Mouse (Mus musculus) forebrain, postnatal 0 days (tissue): ENCODE measurements around the gene Gpsm3. TPM values are rescaled to one million over a fixed set of nuclear protein-coding genes. Genes with fewer than 3 reads are reported as not detected.

ENCODE experiments used
- ATAC-seq: fragments of 200-750 bp; cut with Nextera tagmentation; 2 replicates; pipeline ENCODE4 v1.8.0; 2017; ENCODE audit warnings: mild to moderate bottlenecking, moderate library complexity
- DNase-seq: peaks from one replicate; pipeline ENCODE4 v3.0.0-alpha.2; 2015
- H3K27ac ChIP-seq: fragments of 300-500 bp; sonication (generic); 2 replicates; pipeline ENCODE4 v1.5.1; 2014; ENCODE audit warnings: low read depth, mild to moderate bottlenecking, antibody characterized with exemption, low read length, moderate library complexity, mixed read lengths
- H3K27me3 ChIP-seq: fragments of 300-500 bp; sonication (generic); 2 replicates; pipeline ENCODE4 v1.6.1; 2014; ENCODE audit warnings: mild to moderate bottlenecking, low read length, mixed read lengths; ENCODE audit not compliant: insufficient read depth
- H3K36me3 ChIP-seq: fragments of 300-500 bp; sonication (generic); 2 replicates; pipeline ENCODE4 v1.6.1; 2014; ENCODE audit warnings: mild to moderate bottlenecking, moderate library complexity; ENCODE audit not compliant: insufficient read depth
- H3K4me1 ChIP-seq: fragments of 300-500 bp; sonication (generic); 2 replicates; pipeline ENCODE4 v1.6.1; 2014; ENCODE audit warnings: antibody characterized with exemption; ENCODE audit not compliant: insufficient read depth
- H3K4me2 ChIP-seq: fragments of 300-500 bp; sonication (generic); 2 replicates; pipeline ENCODE4 v1.6.1; 2014; ENCODE audit warnings: low read depth, mild to moderate bottlenecking, moderate library complexity
- H3K4me3 ChIP-seq: fragments of 300-500 bp; sonication (generic); 2 replicates; pipeline ENCODE4 v1.5.1; 2014; ENCODE audit warnings: low read depth, low read length, mixed read lengths
- H3K9ac ChIP-seq: fragments of 300-500 bp; sonication (generic); 2 replicates; pipeline ENCODE4 v1.6.1; 2014; ENCODE audit warnings: mild to moderate bottlenecking
- H3K9me3 ChIP-seq: fragments of 300-500 bp; sonication (generic); 2 replicates; pipeline ENCODE4 v1.6.1; 2016; ENCODE audit warnings: low read length
- CTCF ChIP-seq: sonication (generic); IDR thresholded peaks from 2 replicates; pipeline ENCODE4 v1.5.1; 2016; ENCODE audit warnings: antibody characterized with exemption, control low read depth, low read depth
- WGBS: fragments of 180-500 bp; shearing (Covaris S2); extraction: QIAGEN DNeasy Blood & Tissue Kit; methylation state at CpG from one replicate; pipeline ENCODE4 v1.1.7; 2014; 5-methylcytosine and 5-hydroxymethylcytosine counted together
- polyA plus RNA-seq: library from polyadenylated mRNA; unstranded; fragments of >200 nt; fragmentation: Nextera tagmentation; extraction: Ambion mirVana; gene quantifications from 2 replicates; pipeline ENCODE4 v1.2.1, GENCODE M21; 2015
- total RNA-seq: library from RNA; depleted of rRNA; stranded (reverse); fragments of >200 nt; gene quantifications from 2 replicates; pipeline ENCODE4 v1.2.3, GENCODE M21; 2014

Gpsm3 gene
- total and polyA plus RNA-seq, 2 experiments from 2014 or later = 2.4 to 4.6 TPM

- no peak overlapping the region for H3K4me3 ChIP-seq
- WGBS = 83% methylated on average over 11 of the region's 11 CpGs
- no peaks in the 10 kb centered on the region for H3K36me3 ChIP-seq
- no peak for TF ChIP-seq CTCF
- H3K9me3 ChIP-seq = no peaks in the 10 kb centered on the region
- no peak overlapping the region for H3K9ac ChIP-seq
- no peak overlapping the region for H3K4me2 ChIP-seq
- H3K4me1 ChIP-seq = no peaks in the 10 kb centered on the region
- no peak for DNase-seq
- no peak overlapping the region for H3K27ac ChIP-seq
- H3K27me3 ChIP-seq = no peaks in the 10 kb centered on the region
- ATAC-seq = no peak
These were observed 32.2 kb upstream of the Gpsm3 start for GRCm38 (mm10) chr17:34557411-34557810.

- no peak for TF ChIP-seq CTCF
- H3K9me3 ChIP-seq = no peaks in the 10 kb centered on the region
- 77% methylated on average over 7 of the region's 7 CpGs for WGBS
- no peak overlapping the region for H3K4me2 ChIP-seq
- DNase-seq (no peak), ATAC-seq (no peak)
- H3K36me3 ChIP-seq = no peaks in the 10 kb centered on the region
- H3K4me3 ChIP-seq = no peak overlapping the region
- H3K27me3 ChIP-seq = no peaks in the 10 kb centered on the region
- H3K4me1 ChIP-seq = no peaks in the 10 kb centered on the region
- H3K27ac ChIP-seq = no peak overlapping the region
- H3K9ac ChIP-seq = no peak overlapping the region
These were observed 30.5 kb upstream of the Gpsm3 start for GRCm38 (mm10) chr17:34559116-34559515.

- DNase-seq = no peak
- no peak overlapping the region for H3K9ac ChIP-seq
- no peaks in the 10 kb centered on the region for H3K9me3 ChIP-seq
- no peak overlapping the region for H3K4me2 ChIP-seq
- WGBS = 39% methylated on average over 15 of the region's 15 CpGs
- no peak overlapping the region for H3K27ac ChIP-seq
- no peaks in the 10 kb centered on the region for H3K4me1 ChIP-seq
- TF ChIP-seq CTCF = no peak
- no peaks in the 10 kb centered on the region for H3K36me3 ChIP-seq
- H3K27me3 ChIP-seq = no peaks in the 10 kb centered on the region
- H3K4me3 ChIP-seq = no peak overlapping the region
- no peak for ATAC-seq
These were observed 29.7 kb upstream of the Gpsm3 start for GRCm38 (mm10) chr17:34559895-34560294.

- H3K9ac ChIP-seq = no peak overlapping the region
- no peak for TF ChIP-seq CTCF
- no peaks in the 10 kb centered on the region for H3K9me3 ChIP-seq
- no peaks in the 10 kb centered on the region for H3K27me3 ChIP-seq
- no peak overlapping the region for H3K4me2 ChIP-seq
- 92% methylated on average over 6 of the region's 6 CpGs for WGBS
- H3K27ac ChIP-seq = no peak overlapping the region
- DNase-seq (no peak), ATAC-seq (no peak)
- H3K36me3 ChIP-seq = no peaks in the 10 kb centered on the region
- H3K4me3 ChIP-seq = no peak overlapping the region
- no peaks in the 10 kb centered on the region for H3K4me1 ChIP-seq
These were observed 29.2 kb upstream of the Gpsm3 start for GRCm38 (mm10) chr17:34560438-34560837.

- H3K9ac ChIP-seq = no peak overlapping the region
- no peaks in the 10 kb centered on the region for H3K4me1 ChIP-seq
- WGBS = 33% methylated on average over 8 of the region's 8 CpGs
- H3K36me3 ChIP-seq = no peaks in the 10 kb centered on the region
- no peak for TF ChIP-seq CTCF
- no peak for ATAC-seq
- no peak overlapping the region for H3K4me3 ChIP-seq
- no peak for DNase-seq
- no peaks in the 10 kb centered on the region for H3K9me3 ChIP-seq
- no peaks in the 10 kb centered on the region for H3K27me3 ChIP-seq
- no peak overlapping the region for H3K4me2 ChIP-seq
- no peak overlapping the region for H3K27ac ChIP-seq
These were observed 28.4 kb upstream of the Gpsm3 start for GRCm38 (mm10) chr17:34561200-34561599.

- Histone ChIP-seq H3K36me3 (no peaks in the 10 kb centered on the region), H3K27ac (no peak overlapping the region), H3K4me1 (no peaks in the 10 kb centered on the region), H3K9me3 (no peaks in the 10 kb centered on the region), H3K4me3 (no peak overlapping the region), H3K4me2 (no peak overlapping the region), H3K27me3 (no peaks in the 10 kb centered on the region), H3K9ac (no peak overlapping the region)
- 55% methylated on average over 3 of the region's 3 CpGs for WGBS
- no peak for TF ChIP-seq CTCF
- ATAC-seq (no peak), DNase-seq (no peak)
These were observed 27.0 kb upstream of the Gpsm3 start for GRCm38 (mm10) chr17:34562595-34562994.

GRCm38 (mm10) chr17:34563354-34563753, 26.3 kb upstream of the Gpsm3 start:
- WGBS = 82% methylated on average over 11 of the region's 11 CpGs
- no peak for TF ChIP-seq CTCF
- Histone ChIP-seq H3K9ac (no peak overlapping the region), H3K4me3 (no peak overlapping the region), H3K36me3 (no peaks in the 10 kb centered on the region), H3K4me2 (no peak overlapping the region), H3K27ac (no peak overlapping the region), H3K27me3 (no peaks in the 10 kb centered on the region), H3K4me1 (no peaks in the 10 kb centered on the region), H3K9me3 (no peaks in the 10 kb centered on the region)
- ATAC-seq (no peak), DNase-seq (no peak)

GRCm38 (mm10) chr17:34564003-34564421, 25.6 kb upstream of the Gpsm3 start, which contains the start of gene Notch4:
Gene Notch4, plus strand, starts transcription at chr17:34564268.
- peak within 1 kb of the TSS; percentile 54; the same call in 1 of the 2 replicates for H3K27ac ChIP-seq
- H3K4me2 ChIP-seq = no peak within 1 kb of the TSS
- no peaks in the 10 kb centered on the region for H3K9me3 ChIP-seq
- H3K36me3 ChIP-seq = no peaks in the 10 kb centered on the region
- ATAC-seq (no peak), DNase-seq (no peak)
- H3K27me3 ChIP-seq = no peaks in the 10 kb centered on the region
- no peak within 1 kb of the TSS for H3K4me3 ChIP-seq
- H3K4me1 ChIP-seq = no peaks in the 10 kb centered on the region
- no peak for TF ChIP-seq CTCF
- 18% methylated on average over 6 of the region's 6 CpGs for WGBS
- H3K9ac ChIP-seq = no peak within 1 kb of the TSS
